Mouse (Mus musculus): ENCODE data around the gene Bsx. TPM values are rescaled to one million over a fixed set of nuclear protein-coding genes. Genes with fewer than 3 reads are reported as not detected.

Gene Bsx
- polyA plus RNA-seq, 1 experiment from 2014 or later, result not detected

DNA sequence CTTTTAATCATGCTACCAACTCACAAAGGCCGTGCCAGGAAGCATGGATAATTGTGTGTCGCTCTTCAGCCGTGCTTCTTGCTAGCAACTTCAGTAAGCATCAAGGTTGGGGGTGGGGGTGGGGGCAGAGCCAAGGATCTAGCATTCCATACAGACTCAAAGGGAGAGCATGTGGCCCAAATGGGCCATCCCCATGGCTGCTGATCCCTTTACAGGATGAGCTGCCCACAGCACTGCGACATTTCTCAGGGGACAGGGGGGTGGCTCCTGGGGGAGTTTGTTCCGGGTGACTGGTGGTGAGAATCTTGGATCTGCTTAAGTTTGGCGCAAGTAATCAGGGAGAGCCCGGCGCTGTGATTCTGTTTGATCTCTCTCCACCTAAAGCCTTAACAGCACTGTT lies 33.5 kb downstream of the Bsx start:
- 35% methylated on average over 8 of the region's 8 CpGs for WGBS
- H3K4me1 ChIP-seq, result no peaks in the 10 kb centered on the region
- H3K27ac ChIP-seq, result no peak overlapping the region
- H3K4me3 ChIP-seq, result no peak overlapping the region
- H3K36me3 ChIP-seq, result no peaks in the 10 kb centered on the region
- H3K27me3 ChIP-seq, result no peaks in the 10 kb centered on the region
- ATAC-seq (ENCODE audit: insufficient number of reproducible peaks, low FRiP score, low TSS enrichment, low read depth), result no peak
- H3K9ac ChIP-seq, result no peak overlapping the region
- no peak overlapping the region for H3K4me2 ChIP-seq
- H3K9me3 ChIP-seq, result no peaks in the 10 kb centered on the region

DNA sequence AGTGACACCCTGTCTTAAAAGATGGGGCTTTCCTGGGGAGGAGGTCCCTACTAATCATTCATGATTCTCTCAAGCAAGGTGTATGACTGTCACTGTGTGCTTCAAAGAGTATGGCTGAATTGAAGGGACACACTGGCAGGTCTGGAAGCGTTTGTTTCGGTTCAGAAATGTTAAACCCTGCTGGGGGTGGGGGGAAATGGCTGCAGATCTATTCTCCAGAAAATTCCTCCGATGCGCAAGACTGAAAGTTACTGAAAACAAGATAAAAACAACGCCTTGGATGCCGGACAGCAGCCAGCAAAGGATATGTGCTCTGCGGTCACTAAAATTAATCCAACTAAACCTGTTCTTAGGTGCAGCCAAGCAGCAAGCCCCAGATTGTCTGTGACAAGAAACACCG lies 34.5 kb downstream of the Bsx start:
- ATAC-seq (ENCODE audit: insufficient number of reproducible peaks, low FRiP score, low TSS enrichment, low read depth), result no peak
- no peaks in the 10 kb centered on the region for H3K4me1 ChIP-seq
- H3K27ac ChIP-seq, result no peak overlapping the region
- no peaks in the 10 kb centered on the region for H3K9me3 ChIP-seq
- no peaks in the 10 kb centered on the region for H3K27me3 ChIP-seq
- H3K4me3 ChIP-seq, result no peak overlapping the region
- WGBS, result 76% methylated on average over 8 of the region's 8 CpGs
- no peak overlapping the region for H3K9ac ChIP-seq
- H3K4me2 ChIP-seq, result no peak overlapping the region
- no peaks in the 10 kb centered on the region for H3K36me3 ChIP-seq

DNA sequence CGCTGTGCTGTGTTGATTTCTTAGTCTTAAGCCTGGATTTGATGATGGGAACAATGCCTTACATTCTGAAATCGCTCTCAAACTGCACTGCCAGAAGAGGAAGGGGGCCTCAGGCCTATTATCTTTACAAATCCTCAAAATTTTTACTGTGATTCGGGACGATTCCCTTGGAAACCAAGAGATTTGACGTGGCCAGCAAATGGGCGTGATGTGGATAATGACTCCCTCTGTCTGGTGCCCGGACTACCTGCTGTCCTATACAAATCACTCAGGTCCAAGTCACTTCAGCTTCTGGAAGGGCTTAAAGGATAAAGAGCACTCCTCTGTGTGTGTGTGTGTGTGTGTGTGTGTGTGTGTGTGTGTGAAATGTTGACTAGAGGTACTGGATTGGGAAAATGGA lies 35.0 kb downstream of the Bsx start:
- H3K9me3 ChIP-seq, result no peaks in the 10 kb centered on the region
- no peak overlapping the region for H3K4me2 ChIP-seq
- H3K27ac ChIP-seq, result no peak overlapping the region
- no peaks in the 10 kb centered on the region for H3K36me3 ChIP-seq
- no peak for ATAC-seq (ENCODE audit: insufficient number of reproducible peaks, low FRiP score, low TSS enrichment, low read depth)
- 80% methylated on average over 7 of the region's 7 CpGs for WGBS
- no peaks in the 10 kb centered on the region for H3K27me3 ChIP-seq
- H3K4me1 ChIP-seq, result no peaks in the 10 kb centered on the region
- H3K4me3 ChIP-seq, result no peak overlapping the region
- H3K9ac ChIP-seq, result no peak overlapping the region

DNA sequence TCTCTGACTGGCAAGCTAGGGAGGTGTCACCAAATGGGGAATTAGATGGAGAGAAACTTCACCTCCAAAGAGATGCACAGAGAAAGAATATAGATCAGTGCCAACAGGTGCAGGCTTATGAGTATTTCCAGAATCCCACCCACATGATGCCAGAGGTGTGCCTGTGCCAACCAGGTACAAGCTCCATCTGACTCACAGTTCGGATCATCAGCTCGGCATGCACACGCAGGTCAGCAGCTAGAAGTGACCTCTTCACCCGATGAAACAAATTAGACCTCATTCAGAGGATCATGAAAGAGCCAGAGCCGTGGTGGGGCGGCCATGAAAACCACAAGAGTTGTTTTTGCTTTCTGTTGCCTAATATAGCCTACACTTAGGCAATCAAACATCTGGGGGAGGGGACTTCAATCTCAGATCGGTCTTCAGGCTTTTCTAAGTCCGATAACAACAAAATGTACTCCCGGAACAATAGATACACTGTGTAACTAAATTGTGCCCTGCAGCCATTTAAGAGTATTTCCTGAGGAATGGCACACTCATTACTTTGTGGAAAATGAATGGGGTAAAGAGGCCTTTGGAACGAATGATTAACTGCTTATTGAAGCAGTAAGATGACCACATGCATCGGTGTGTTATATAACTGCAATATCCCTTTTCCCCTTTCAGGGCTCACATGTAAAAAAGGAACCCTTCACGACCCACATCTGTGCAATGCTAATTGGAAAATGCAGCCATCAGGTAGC lies 44.1 kb downstream of the Bsx start:
- Histone ChIP-seq H3K4me2 (no peak overlapping the region), H3K27me3 (no peaks in the 10 kb centered on the region), H3K27ac (no peak overlapping the region), H3K4me3 (no peak overlapping the region), H3K9ac (no peak overlapping the region), H3K36me3 (no peaks in the 10 kb centered on the region), H3K9me3 (no peaks in the 10 kb centered on the region), H3K4me1 (no peaks in the 10 kb centered on the region)
- 20% methylated on average over 12 of the region's 12 CpGs for WGBS
- no peak for ATAC-seq (ENCODE audit: insufficient number of reproducible peaks, low FRiP score, low TSS enrichment, low read depth)

DNA sequence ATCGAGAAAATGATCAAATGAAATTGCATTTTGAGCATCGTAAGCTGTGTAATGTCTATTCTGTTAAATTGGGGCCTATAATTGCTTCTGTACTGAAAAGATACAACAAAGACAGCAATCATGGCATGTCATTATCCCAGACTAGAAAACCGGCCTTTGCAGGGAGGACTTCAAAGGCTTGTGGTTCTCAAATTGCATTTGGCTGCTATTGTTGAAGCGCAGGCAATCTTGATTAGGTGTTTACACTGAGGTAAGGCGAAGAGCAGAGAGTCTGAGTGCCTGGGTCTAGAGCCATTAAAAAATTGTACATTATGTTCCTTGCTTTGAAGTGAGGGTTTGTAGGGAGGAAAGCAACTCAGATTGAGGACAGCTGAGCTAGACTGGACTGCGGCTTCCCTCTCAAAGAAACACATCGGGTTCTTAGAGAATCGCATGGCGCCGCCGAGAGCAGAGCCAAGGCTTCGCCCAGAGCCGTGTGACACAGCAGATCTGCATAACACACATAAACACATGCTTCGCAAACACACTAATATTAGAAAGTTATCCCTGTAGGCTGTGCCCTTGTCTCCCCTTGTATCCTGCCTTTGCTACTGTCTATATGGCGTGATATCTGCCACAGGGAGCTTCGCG lies 53.5 kb downstream of the Bsx start:
- no peaks in the 10 kb centered on the region for H3K9me3 ChIP-seq
- no peak for ATAC-seq (ENCODE audit: insufficient number of reproducible peaks, low FRiP score, low TSS enrichment, low read depth)
- 62% methylated on average over 17 of the region's 17 CpGs for WGBS
- H3K27me3 ChIP-seq, result no peaks in the 10 kb centered on the region
- H3K36me3 ChIP-seq, result no peaks in the 10 kb centered on the region
- H3K9ac ChIP-seq, result no peak overlapping the region
- H3K4me2 ChIP-seq, result no peak overlapping the region
- H3K4me1 ChIP-seq, result no peaks in the 10 kb centered on the region
- no peak overlapping the region for H3K27ac ChIP-seq
- H3K4me3 ChIP-seq, result no peak overlapping the region

Other genes with a start within 250 kb of the Bsx start
- not detected in 2 replicates for gene Gm21915, start 203.5 kb upstream of the Bsx start, polyA plus RNA-seq (2015; fragmentation: Nextera tagmentation; extraction: Ambion mirVana)
- gene Clmp, start 188.2 kb upstream of the Bsx start, polyA plus RNA-seq (2015; fragmentation: Nextera tagmentation; extraction: Ambion mirVana), result 36.0 and 44.2 TPM in 2 replicates
- gene Hspa8, start 73.1 kb upstream of the Bsx start, polyA plus RNA-seq (2015; fragmentation: Nextera tagmentation; extraction: Ambion mirVana), result 2,195 and 2,248 TPM in 2 replicates
- gene Jhy, start 90.0 kb downstream of the Bsx start, polyA plus RNA-seq (2015; fragmentation: Nextera tagmentation; extraction: Ambion mirVana), result not detected in 2 replicates
- 0.20 and 0.24 TPM in 2 replicates for gene Crtam, start 130.5 kb downstream of the Bsx start, polyA plus RNA-seq (2015; fragmentation: Nextera tagmentation; extraction: Ambion mirVana)

Measured in limb, embryonic 15.5 days (tissue).